Mouse (Mus musculus): Measurements from ENCODE around the gene Hydin.

Hydin gene

GRCm38 (mm10) chr8:110420221-110420620 lies 153.4 kb downstream of the Hydin start:
- in situ Hi-C loops (cut with MboI; ENCODE audit: unreplicated experiment in 2 of 2) = no loop called here

DNA sequence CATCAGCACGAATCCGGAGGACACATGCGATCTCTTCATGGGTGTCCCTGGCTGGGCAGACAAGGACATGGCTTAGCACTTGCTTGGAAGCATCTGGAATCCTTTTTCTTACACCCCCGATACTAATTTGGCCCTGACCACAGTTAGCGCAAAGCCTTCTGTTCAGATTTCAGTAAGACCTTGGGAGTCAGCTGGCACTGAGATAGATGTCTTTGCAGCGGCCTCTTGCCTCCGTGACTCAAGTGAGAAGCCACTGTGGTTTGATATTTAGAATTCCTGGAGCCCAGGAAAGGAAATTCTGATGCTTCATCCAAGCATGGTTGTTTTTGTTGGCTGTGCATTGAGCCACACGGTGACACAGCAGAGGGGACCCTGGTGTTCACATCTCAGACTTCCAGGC lies 157.4 kb downstream of the Hydin start:
- in situ Hi-C loops (cut with MboI; ENCODE audit: unreplicated experiment in 2 of 2) = no loop called here

GRCm38 (mm10) chr8:110431340-110431739 lies 164.6 kb downstream of the Hydin start:
- in situ Hi-C loops (cut with MboI; ENCODE audit: unreplicated experiment in 2 of 2) = no loop called here

DNA sequence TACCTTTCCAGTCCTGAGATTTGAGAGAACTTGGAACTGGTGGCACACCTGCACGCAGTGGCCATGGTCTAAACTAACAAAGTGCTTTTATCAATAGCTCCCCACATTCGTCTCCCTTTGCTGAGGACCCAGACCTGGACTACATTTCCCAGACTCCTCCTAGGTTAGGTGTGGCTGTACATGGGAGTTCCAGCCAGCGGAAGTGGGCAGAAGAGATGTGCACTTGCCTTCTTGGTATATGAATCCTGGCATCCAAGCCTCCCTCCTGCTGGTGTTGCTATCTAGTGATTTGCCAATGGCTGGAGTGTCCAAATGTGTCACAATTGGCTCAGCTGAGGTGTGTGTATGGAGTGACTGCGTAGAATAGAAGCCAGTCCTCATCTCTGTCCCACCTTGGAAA lies 173.8 kb downstream of the Hydin start:
- in situ Hi-C loops (cut with MboI; ENCODE audit: unreplicated experiment in 2 of 2) = no loop called here

GRCm38 (mm10) chr8:110444276-110444675 lies 177.5 kb downstream of the Hydin start:
- in situ Hi-C loops (cut with MboI; ENCODE audit: unreplicated experiment in 2 of 2) = no loop called here

- in situ Hi-C loops (cut with MboI; ENCODE audit: unreplicated experiment in 2 of 2) = no loop called here
Observed at GRCm38 (mm10) chr8:110450463-110450862, 183.7 kb downstream of the Hydin start.

- in situ Hi-C loops (cut with MboI; ENCODE audit: unreplicated experiment in 2 of 2) = no loop called here
Observed at GRCm38 (mm10) chr8:110454466-110454865, 187.7 kb downstream of the Hydin start.

DNA sequence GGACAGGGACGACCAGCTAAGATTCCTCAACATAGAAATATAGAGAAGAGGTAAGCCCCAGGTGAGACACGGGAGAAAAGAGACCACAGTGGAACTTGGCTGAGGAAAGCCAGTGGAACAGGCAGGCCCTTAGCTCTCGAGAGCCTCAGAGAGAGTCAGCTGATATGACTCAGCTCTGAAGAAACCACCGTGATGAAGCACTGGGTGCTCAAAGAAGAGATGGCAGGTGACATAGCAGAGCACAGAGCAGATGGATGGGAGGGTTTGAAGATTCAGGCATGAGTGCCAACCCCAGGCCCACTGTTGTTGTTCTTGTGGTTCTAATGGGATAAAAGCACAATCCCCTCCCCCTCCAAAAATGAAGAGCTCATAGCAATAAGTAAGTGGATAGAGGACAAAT lies 190.6 kb downstream of the Hydin start:
- in situ Hi-C loops (cut with MboI; ENCODE audit: unreplicated experiment in 2 of 2) = no loop called here

DNA sequence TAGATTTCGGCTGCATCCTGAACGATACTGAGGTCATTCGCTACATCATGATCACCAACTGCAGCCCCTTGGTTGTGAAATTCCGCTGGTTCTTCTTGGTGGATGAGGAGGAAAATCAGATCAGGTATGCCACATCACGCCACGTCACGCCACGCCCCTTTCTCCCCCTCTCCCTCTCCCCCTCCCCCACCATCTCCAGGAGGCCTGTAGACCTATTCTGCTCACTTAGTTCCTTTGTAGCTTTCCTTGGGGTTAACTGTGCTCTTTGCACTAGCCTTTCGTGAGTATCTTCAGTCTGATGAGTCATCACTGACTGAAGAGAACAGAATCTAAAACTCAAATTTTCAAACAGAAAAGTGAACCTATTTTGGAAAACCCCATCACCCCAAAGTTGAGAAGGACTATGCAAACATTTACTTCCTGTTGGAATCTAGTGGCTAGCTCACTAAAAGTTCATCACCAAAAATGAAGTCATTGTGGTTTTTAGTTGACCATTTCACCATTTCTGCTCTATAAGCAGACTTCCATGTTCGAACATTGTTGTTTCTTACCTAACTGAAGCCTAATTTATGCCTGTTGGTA lies 195.9 kb downstream of the Hydin start:
- in situ Hi-C loops (cut with MboI; ENCODE audit: unreplicated experiment in 2 of 2) = no loop called here

DNA sequence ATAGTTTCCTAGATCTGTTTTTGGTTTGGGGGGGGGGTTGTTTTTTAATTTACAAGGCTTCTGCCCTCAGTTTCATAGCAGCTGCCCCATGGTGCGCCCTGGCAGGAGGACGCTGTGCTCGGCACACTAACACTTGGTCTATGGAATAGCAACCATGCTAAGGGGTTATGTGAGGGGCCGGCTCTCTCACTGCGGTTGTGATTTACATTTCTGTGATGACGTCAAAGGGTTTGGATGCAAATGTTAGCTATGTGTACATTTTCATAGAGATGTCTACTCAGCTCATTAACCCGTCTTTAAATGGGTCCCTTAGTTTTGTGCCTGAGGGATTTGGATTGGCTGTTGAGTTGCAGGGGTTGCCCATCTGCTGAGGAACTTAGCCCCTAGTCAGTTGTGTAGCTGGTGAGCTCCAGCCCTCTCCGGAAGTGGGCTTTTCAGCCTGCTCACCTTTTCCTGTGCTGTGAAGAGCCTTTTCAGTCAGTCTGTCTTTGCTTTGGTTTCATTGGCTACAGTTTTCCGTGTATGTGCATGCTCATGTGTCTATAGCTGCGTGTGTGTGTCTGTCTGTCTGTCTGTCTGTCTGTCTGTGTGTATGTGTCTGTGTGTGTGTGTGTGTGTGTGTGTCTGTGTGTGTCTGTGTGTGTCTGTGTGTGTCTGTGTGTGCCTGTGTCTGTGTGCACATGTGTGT lies 197.1 kb downstream of the Hydin start:
- in situ Hi-C loops (cut with MboI; ENCODE audit: unreplicated experiment in 2 of 2) = no loop called here

GRCm38 (mm10) chr8:110465606-110466005 lies 198.8 kb downstream of the Hydin start:
- in situ Hi-C loops (cut with MboI; ENCODE audit: unreplicated experiment in 2 of 2) = no loop called here

DNA sequence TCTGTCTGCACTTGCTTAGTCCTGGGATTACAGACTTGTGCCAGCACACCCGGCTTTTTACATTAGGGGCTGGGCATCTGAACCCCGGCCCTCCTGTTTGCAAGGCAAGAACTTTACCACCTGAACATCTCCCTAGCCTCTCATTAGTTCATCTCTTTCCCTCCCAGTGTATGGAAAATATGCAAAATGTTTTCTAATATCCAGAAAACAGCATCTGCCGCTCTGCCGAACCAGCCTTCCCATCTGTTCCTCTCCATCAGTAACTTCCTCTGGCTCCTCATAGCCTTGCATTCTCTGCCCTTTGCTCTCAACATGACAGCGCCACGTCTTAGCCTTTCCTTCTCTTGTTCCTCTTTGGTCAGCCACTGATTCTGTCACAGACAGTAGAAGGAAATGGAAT lies 210.5 kb downstream of the Hydin start:
- in situ Hi-C loops (cut with MboI; ENCODE audit: unreplicated experiment in 2 of 2) = loop anchor here in 1 of 2 experiments (25.0 kb wide), 1 partner anchor 340 kb away; no protein-coding TSS in a partner anchor

DNA sequence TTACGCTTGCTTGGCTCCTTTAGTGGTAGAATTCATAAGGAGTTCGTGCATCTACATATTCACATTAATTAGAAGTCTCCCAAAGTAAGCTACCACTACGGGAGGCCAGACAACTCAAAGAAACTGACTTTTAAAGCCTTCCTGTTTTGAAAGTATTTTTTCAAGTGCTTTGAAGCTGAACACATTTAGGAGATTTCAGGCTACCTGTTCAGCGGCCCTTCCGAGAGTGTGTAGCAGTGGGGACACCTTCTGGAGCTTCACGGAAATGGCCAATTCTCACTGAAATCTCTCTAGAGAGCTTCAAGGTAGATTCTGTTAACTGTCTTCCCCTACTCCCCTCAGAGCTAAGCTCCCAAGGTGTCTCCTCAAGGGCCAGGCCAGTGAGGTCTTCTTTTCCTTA lies 211.8 kb downstream of the Hydin start:
- in situ Hi-C loops (cut with MboI; ENCODE audit: unreplicated experiment in 2 of 2) = loop anchor here in 1 of 2 experiments (25.0 kb wide), 1 partner anchor 341 kb away; no protein-coding TSS in a partner anchor

- in situ Hi-C loops (cut with MboI; ENCODE audit: unreplicated experiment in 2 of 2) = loop anchor here in 1 of 2 experiments (25.0 kb wide), 1 partner anchor 342 kb away; no protein-coding TSS in a partner anchor
Observed at GRCm38 (mm10) chr8:110479401-110479800, 212.6 kb downstream of the Hydin start.

DNA sequence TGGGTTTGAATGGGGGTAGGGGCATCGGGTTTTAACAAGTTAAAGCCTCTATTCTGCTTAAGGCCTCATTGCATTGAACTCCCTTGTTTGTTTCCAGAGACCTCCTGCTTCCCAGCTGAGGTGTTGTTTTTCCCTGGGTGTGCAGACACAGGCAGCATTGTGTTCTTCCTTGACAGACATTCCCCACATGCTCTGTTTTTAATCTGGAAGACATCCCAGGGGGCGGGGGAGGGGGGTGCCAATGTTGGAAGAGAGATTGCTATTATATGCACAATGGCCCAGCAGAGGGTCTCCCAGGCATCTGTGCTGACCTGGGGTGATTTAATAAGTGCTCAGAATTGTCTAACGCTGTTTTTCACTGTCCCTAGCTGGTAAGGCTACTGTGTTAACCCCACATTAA lies 215.5 kb downstream of the Hydin start:
- in situ Hi-C loops (cut with MboI; ENCODE audit: unreplicated experiment in 2 of 2) = loop anchor here in 1 of 2 experiments (25.0 kb wide), 1 partner anchor 345 kb away; no protein-coding TSS in a partner anchor

- in situ Hi-C loops (cut with MboI; ENCODE audit: unreplicated experiment in 2 of 2) = loop anchor here in 1 of 2 experiments (25.0 kb wide), 1 partner anchor 348 kb away; no protein-coding TSS in a partner anchor
Observed at GRCm38 (mm10) chr8:110485234-110485633, 218.5 kb downstream of the Hydin start.

- in situ Hi-C loops (cut with MboI; ENCODE audit: unreplicated experiment in 2 of 2) = loop anchor here in 1 of 2 experiments (25.0 kb wide), 1 partner anchor 349 kb away; no protein-coding TSS in a partner anchor
Observed at GRCm38 (mm10) chr8:110486020-110486419, 219.2 kb downstream of the Hydin start.

- in situ Hi-C loops (cut with MboI; ENCODE audit: unreplicated experiment in 2 of 2) = loop anchor here in 1 of 2 experiments (25.0 kb wide), 1 partner anchor 350 kb away; no protein-coding TSS in a partner anchor
Observed at GRCm38 (mm10) chr8:110487644-110488043, 220.9 kb downstream of the Hydin start.

GRCm38 (mm10) chr8:110489344-110489743 lies 222.6 kb downstream of the Hydin start:
- in situ Hi-C loops (cut with MboI; ENCODE audit: unreplicated experiment in 2 of 2) = loop anchor here in 1 of 2 experiments (25.0 kb wide), 1 partner anchor 352 kb away; no protein-coding TSS in a partner anchor

GRCm38 (mm10) chr8:110491118-110491517 lies 224.3 kb downstream of the Hydin start:
- in situ Hi-C loops (cut with MboI; ENCODE audit: unreplicated experiment in 2 of 2) = loop anchor here in 1 of 2 experiments (25.0 kb wide), 1 partner anchor 354 kb away; no protein-coding TSS in a partner anchor

GRCm38 (mm10) chr8:110496286-110496685 lies 229.5 kb downstream of the Hydin start:
- in situ Hi-C loops (cut with MboI; ENCODE audit: unreplicated experiment in 2 of 2) = loop anchor here in 1 of 2 experiments (25.0 kb wide), 1 partner anchor 359 kb away; no protein-coding TSS in a partner anchor

All from v-Abl transformed pro-B cells (cell line).